Mouse (Mus musculus): ENCODE results near the gene Ddx60. TPM values are rescaled to one million over a fixed set of nuclear protein-coding genes. Genes with fewer than 3 reads are reported as not detected.
"Not testable (repeated sequence)": the region's sequence is repeated elsewhere in the genome, so short reads cannot be mapped to it uniquely, and the experiment has no call there.

Ddx60 gene
- total RNA-seq, 2 experiments from 2014 or later: 0.50 to 0.87 TPM

- DNase-seq: no peak
- H3K4me3 ChIP-seq: no peak overlapping the region
- intact Hi-C loops (cut with DNase I): no loop called here
- TF ChIP-seq CTCF (IDR thresholded peaks at IDR 0.05): no peak
- H3K27ac ChIP-seq: no peak overlapping the region
These were observed 7.5 kb upstream of the Ddx60 start for GRCm38 (mm10) chr8:61920389-61920788.

GRCm38 (mm10) chr8:61921454-61922054, 6.3 kb upstream of the Ddx60 start:
- DNase-seq: no peak
- peak overlapping the region; percentile 2; the same call in 1 of the 2 replicates for H3K27ac ChIP-seq
- intact Hi-C loops (cut with DNase I): no loop called here
- peak overlapping the region; percentile 30 for H3K4me3 ChIP-seq
- no peak for TF ChIP-seq CTCF (IDR thresholded peaks at IDR 0.05)

- intact Hi-C loops (cut with DNase I): no loop called here
- no peak for DNase-seq
- no peak for TF ChIP-seq CTCF (IDR thresholded peaks at IDR 0.05)
- no peak overlapping the region for H3K4me3 ChIP-seq
- H3K27ac ChIP-seq: no peak overlapping the region
These were observed 3.4 kb upstream of the Ddx60 start for GRCm38 (mm10) chr8:61924518-61924917.

- no peak overlapping the region for H3K27ac ChIP-seq
- no peak for TF ChIP-seq CTCF (IDR thresholded peaks at IDR 0.05)
- no peak for DNase-seq
- no peak overlapping the region for H3K4me3 ChIP-seq
- intact Hi-C loops (cut with DNase I): no loop called here
These were observed 5.4 kb downstream of the Ddx60 start for GRCm38 (mm10) chr8:61933243-61933642.

GRCm38 (mm10) chr8:61937576-61937975, 9.7 kb downstream of the Ddx60 start:
- Histone ChIP-seq H3K4me3 (no peak overlapping the region), H3K27ac (no peak overlapping the region)
- intact Hi-C loops (cut with DNase I): no loop called here
- DNase-seq: no peak
- TF ChIP-seq CTCF (IDR thresholded peaks at IDR 0.05): no peak

- intact Hi-C loops (cut with DNase I); DNase-seq; H3K4me3 ChIP-seq; H3K27ac ChIP-seq: not testable (repeated sequence)
These were observed 36.9 kb downstream of the Ddx60 start for GRCm38 (mm10) chr8:61964591-61965375.

GRCm38 (mm10) chr8:61969581-61969980, 41.7 kb downstream of the Ddx60 start:
- Histone ChIP-seq H3K4me3 (no peak overlapping the region), H3K27ac (no peak overlapping the region)
- no peak for DNase-seq
- TF ChIP-seq CTCF (IDR thresholded peaks at IDR 0.05): no peak
- intact Hi-C loops (cut with DNase I): no loop called here

GRCm38 (mm10) chr8:61984941-61985340, 57.1 kb downstream of the Ddx60 start:
- no peak for TF ChIP-seq CTCF (IDR thresholded peaks at IDR 0.05)
- no peak overlapping the region for H3K27ac ChIP-seq
- H3K4me3 ChIP-seq: no peak overlapping the region
- no peak for DNase-seq
- intact Hi-C loops (cut with DNase I): no loop called here

- intact Hi-C loops (cut with DNase I): no loop called here
- H3K27ac ChIP-seq: no peak overlapping the region
- no peak for TF ChIP-seq CTCF (IDR thresholded peaks at IDR 0.05)
- H3K4me3 ChIP-seq: no peak overlapping the region
- no peak for DNase-seq
These were observed 58.0 kb downstream of the Ddx60 start for GRCm38 (mm10) chr8:61985703-61986475.

GRCm38 (mm10) chr8:61989464-61989863, 61.6 kb downstream of the Ddx60 start:
- H3K4me3 ChIP-seq: no peak overlapping the region
- intact Hi-C loops (cut with DNase I): no loop called here
- H3K27ac ChIP-seq: no peak overlapping the region
- no peak for TF ChIP-seq CTCF (IDR thresholded peaks at IDR 0.05)
- no peak for DNase-seq

GRCm38 (mm10) chr8:61992796-61993195, 64.9 kb downstream of the Ddx60 start:
- intact Hi-C loops (cut with DNase I): no loop called here
- no peak for TF ChIP-seq CTCF (IDR thresholded peaks at IDR 0.05)
- no peak overlapping the region for H3K4me3 ChIP-seq
- no peak overlapping the region for H3K27ac ChIP-seq
- DNase-seq: no peak

- DNase-seq: no peak
- intact Hi-C loops (cut with DNase I): no loop called here
- no peak for TF ChIP-seq CTCF (IDR thresholded peaks at IDR 0.05)
- Histone ChIP-seq H3K4me3 (no peak overlapping the region), H3K27ac (no peak overlapping the region)
These were observed 69.2 kb downstream of the Ddx60 start for GRCm38 (mm10) chr8:61997125-61997524.

GRCm38 (mm10) chr8:62014166-62014565, 86.3 kb downstream of the Ddx60 start:
- no peak overlapping the region for H3K27ac ChIP-seq
- no peak for TF ChIP-seq CTCF (IDR thresholded peaks at IDR 0.05)
- intact Hi-C loops (cut with DNase I): no loop called here
- H3K4me3 ChIP-seq: no peak overlapping the region
- DNase-seq: no peak
